Mouse (Mus musculus) stomach, embryonic 15.5 days (tissue): Measurements from ENCODE around the gene Gys1. TPM values are rescaled to one million over a fixed set of nuclear protein-coding genes. Genes with fewer than 3 reads are reported as not detected.
"Not testable (repeated sequence)": the region's sequence is repeated elsewhere in the genome, so short reads cannot be mapped to it uniquely, and the experiment has no call there.

Experiments
- ATAC-seq: fragments of 200-750 bp; cut with Nextera tagmentation; 2 replicates; pipeline ENCODE4 v1.8.0; 2017; ENCODE audit warnings: low read depth, moderate number of reproducible peaks, moderate TSS enrichment; ENCODE audit not compliant: insufficient read depth, low FRiP score
- H3K27ac ChIP-seq: fragments of 300-500 bp; sonication (generic); 2 replicates; pipeline ENCODE4 v1.5.1; 2015; ENCODE audit warnings: mild to moderate bottlenecking, inconsistent platforms
- H3K27me3 ChIP-seq: fragments of 300-500 bp; sonication (generic); replicated peaks from 2 replicates; pipeline ENCODE4 v1.6.1; 2015; ENCODE audit warnings: inconsistent platforms
- H3K36me3 ChIP-seq: fragments of 300-500 bp; sonication (generic); 2 replicates; pipeline ENCODE4 v1.6.1; 2015; ENCODE audit warnings: inconsistent platforms
- H3K4me1 ChIP-seq: fragments of 300-500 bp; sonication (generic); 2 replicates; pipeline ENCODE4 v1.6.1; 2015; ENCODE audit warnings: inconsistent platforms
- H3K4me2 ChIP-seq: fragments of 300-500 bp; sonication (generic); 2 replicates; pipeline ENCODE4 v1.6.1; 2015; ENCODE audit warnings: mild to moderate bottlenecking, inconsistent platforms
- H3K4me3 ChIP-seq: fragments of 300-500 bp; sonication (generic); replicated peaks from 2 replicates; pipeline ENCODE4 v1.5.1; 2015; ENCODE audit warnings: inconsistent platforms
- H3K9ac ChIP-seq: fragments of 300-500 bp; sonication (generic); 2 replicates; pipeline ENCODE4 v1.6.1; 2015; ENCODE audit warnings: inconsistent platforms
- H3K9me3 ChIP-seq: fragments of 300-500 bp; sonication (generic); 2 replicates; pipeline ENCODE4 v1.6.1; 2016; ENCODE audit warnings: inconsistent platforms
- WGBS: fragments of 180-500 bp; shearing (Covaris S2); methylation state at CpG from one replicate; pipeline ENCODE4 v1.1.7; 2015; 5-methylcytosine and 5-hydroxymethylcytosine counted together
- polyA plus RNA-seq: library from polyadenylated mRNA; unstranded; fragments of >200 nt; fragmentation: Nextera tagmentation; extraction: Ambion mirVana; gene quantifications from 2 replicates; pipeline ENCODE4 v1.2.1, GENCODE M21; 2015

Gene Gys1
- polyA plus RNA-seq, 1 experiment from 2014 or later, result 34.3 TPM

DNA sequence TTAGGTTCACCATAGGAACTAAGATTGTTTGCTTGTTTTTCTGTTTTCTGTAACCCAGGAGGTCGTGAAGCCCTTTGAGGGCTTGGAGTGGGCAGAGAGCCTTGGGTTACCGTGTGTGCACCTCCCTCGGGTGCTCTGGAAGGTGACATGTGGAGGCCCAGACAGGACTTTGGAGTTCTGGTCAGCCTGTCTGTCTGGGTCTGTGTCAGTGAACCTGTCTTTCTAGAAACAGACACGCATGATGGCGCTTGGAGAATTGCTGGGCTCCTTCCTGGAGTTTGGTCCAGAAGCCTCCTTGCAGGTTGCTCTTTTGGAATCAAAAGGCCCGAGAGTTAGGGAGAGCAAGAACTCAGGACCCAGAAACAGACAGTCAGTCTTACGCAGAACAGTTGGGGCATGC, 25.7 kb downstream of the Gys1 start:
- no peak for ATAC-seq
- no peak overlapping the region for H3K9ac ChIP-seq
- H3K36me3 ChIP-seq, result peaks cover 12% of the 10 kb centered on the region; the same call in 1 of the 2 replicates
- H3K27ac ChIP-seq, result peak overlapping the region; percentile 94
- H3K4me3 ChIP-seq, result peak overlapping the region; percentile 74
- peak overlapping the region; percentile 54 for H3K4me2 ChIP-seq
- 63% methylated on average over 7 of the region's 7 CpGs for WGBS
- peaks cover 41% of the 10 kb centered on the region for H3K4me1 ChIP-seq
- no peaks in the 10 kb centered on the region for H3K9me3 ChIP-seq
- H3K27me3 ChIP-seq, result no peaks in the 10 kb centered on the region

DNA sequence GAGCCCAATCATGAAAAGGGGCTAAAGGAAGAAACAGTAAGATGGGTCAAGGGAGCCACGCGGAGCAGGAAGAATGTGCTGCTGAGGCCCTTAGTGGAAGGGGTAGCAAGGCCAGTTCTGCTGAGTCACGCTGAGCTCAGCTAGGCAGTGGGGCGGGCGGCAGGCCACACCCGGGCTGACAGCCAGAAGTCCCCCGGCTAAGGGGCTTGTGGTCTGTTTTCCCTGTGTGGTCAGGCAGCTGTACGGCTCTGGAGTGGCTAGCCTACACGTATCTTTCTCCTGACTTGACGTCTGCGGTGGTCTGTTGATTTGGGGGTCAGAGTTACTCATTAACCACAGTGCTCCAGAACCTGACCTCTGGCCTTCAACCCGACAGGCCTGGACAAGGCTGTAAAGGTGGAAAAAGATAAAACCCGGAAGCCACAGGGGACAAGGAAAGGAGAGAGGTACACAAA, 26.2 kb downstream of the Gys1 start:
- Histone ChIP-seq H3K27ac (peak overlapping the region; percentile 94), H3K4me2 (peak overlapping the region; percentile 54), H3K9me3 (no peaks in the 10 kb centered on the region), H3K9ac (no peak overlapping the region), H3K4me3 (peak overlapping the region; percentile 74), H3K4me1 (peaks cover 46% of the 10 kb centered on the region), H3K36me3 (peaks cover 10% of the 10 kb centered on the region; the same call in 1 of the 2 replicates), H3K27me3 (no peaks in the 10 kb centered on the region)
- ATAC-seq, result peak; percentile 48
- WGBS, result 8% methylated on average over 13 of the region's 13 CpGs

DNA sequence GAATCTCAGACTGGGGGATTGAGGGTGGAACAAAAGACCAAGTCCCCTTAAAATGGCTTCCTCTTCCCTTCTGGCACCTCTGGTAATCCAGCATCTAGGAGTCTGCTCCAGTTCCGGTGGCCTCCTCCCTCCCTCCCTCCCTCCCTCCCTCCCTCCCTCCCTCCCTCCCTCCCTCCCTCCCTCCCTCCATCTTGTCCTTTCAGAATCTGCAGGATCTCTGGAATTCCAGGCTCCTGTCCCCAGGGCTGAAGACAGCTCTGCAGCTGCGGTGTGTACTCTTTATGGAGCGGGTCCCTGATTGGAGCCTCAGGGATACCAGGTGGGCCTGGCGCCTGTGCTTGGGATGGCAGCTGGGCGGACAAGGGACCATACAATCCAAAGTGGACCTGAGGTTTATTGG, 26.7 kb downstream of the Gys1 start:
- H3K27me3 ChIP-seq, result no peaks in the 10 kb centered on the region
- H3K27ac ChIP-seq, result peak overlapping the region; percentile 94
- no peak for ATAC-seq
- H3K4me3 ChIP-seq, result no peak overlapping the region
- 47% methylated on average over 5 of the region's 5 CpGs for WGBS
- H3K4me2 ChIP-seq, result peak overlapping the region; percentile 54
- peaks cover 10% of the 10 kb centered on the region; the same call in 1 of the 2 replicates for H3K36me3 ChIP-seq
- peaks cover 51% of the 10 kb centered on the region for H3K4me1 ChIP-seq
- no peak overlapping the region for H3K9ac ChIP-seq
- H3K9me3 ChIP-seq, result no peaks in the 10 kb centered on the region

DNA sequence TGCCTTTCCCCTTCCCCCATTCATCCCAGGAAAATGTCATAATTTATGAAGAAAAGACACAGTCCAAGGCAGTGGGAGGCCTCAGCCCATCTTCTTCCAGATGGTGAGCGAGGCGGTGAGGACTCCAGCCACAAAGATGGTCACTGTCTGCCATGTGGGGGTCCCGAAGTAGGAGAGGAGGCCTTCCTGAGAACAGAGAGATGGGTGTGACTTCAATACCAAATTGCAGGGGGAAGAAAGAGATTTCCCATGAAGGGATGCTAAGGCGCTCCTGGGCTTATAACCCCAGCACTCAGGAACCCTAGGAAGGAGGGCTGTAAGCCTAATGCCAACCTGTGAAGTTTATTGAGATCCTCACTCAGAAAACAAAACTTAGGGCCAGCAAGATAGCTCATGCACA, 27.1 kb downstream of the Gys1 start:
- Histone ChIP-seq H3K4me3 (no peak overlapping the region), H3K27me3 (no peaks in the 10 kb centered on the region), H3K4me1 (peaks cover 49% of the 10 kb centered on the region), H3K9ac (no peak overlapping the region), H3K27ac (peak overlapping the region; percentile 75; the same call in 1 of the 2 replicates), H3K4me2 (no peak overlapping the region), H3K36me3 (peaks cover 10% of the 10 kb centered on the region; the same call in 1 of the 2 replicates), H3K9me3 (no peaks in the 10 kb centered on the region)
- no peak for ATAC-seq
- 84% methylated on average over 4 of the region's 4 CpGs for WGBS

DNA sequence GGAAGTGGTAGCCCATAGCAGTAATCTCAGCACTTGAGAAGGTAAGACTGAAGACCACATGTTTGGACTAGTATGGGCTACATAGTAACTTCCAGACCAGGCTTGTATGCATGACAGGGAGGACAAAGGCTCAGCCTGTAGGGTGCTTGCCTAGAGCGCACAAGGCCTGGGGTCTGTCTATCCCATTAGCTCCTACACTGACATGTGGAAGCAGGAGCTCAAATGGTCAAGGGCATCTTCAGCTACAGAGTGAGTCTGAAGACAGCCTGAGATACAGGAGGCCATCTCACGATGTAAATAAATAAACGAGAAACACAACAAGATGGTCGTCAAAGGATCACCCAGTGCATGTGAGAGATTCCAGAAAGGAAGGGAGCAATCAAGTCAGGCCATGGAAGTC, 27.7 kb downstream of the Gys1 start:
- Histone ChIP-seq H3K4me3 (no peak overlapping the region), H3K27me3 (no peaks in the 10 kb centered on the region), H3K9ac (no peak overlapping the region), H3K36me3 (peaks cover 10% of the 10 kb centered on the region; the same call in 1 of the 2 replicates), H3K27ac (no peak overlapping the region), H3K9me3 (no peaks in the 10 kb centered on the region), H3K4me1 (peaks cover 47% of the 10 kb centered on the region), H3K4me2 (no peak overlapping the region)
- 83% methylated on average over 4 of the region's 4 CpGs for WGBS
- no peak for ATAC-seq

DNA sequence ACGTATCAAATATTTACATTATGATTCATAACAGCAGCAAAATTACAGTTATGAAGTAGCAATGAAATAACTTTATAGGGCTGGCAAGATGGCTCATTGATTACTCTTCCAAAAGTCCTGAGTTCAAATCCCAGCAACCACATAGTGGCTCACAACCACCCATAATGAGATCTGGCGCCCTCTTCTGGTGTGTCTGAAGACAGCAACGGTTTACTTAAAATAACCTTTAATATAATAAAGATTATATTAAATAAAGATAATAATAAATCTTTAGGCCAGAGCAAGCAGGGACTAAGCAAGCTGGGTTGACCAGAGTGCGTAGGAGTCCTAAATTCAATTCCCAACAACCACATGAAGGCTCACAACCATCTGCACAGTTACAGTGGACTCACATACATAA, 28.2 kb downstream of the Gys1 start:
- not testable (repeated sequence) for ATAC-seq, H3K27me3 ChIP-seq, H3K27ac ChIP-seq, H3K4me2 ChIP-seq, H3K9ac ChIP-seq, H3K9me3 ChIP-seq, H3K4me3 ChIP-seq
- 75% methylated on average over 4 of the region's 4 CpGs for WGBS
- peaks cover 10% of the 10 kb centered on the region; the same call in 1 of the 2 replicates for H3K36me3 ChIP-seq
- peaks cover 45% of the 10 kb centered on the region for H3K4me1 ChIP-seq

DNA sequence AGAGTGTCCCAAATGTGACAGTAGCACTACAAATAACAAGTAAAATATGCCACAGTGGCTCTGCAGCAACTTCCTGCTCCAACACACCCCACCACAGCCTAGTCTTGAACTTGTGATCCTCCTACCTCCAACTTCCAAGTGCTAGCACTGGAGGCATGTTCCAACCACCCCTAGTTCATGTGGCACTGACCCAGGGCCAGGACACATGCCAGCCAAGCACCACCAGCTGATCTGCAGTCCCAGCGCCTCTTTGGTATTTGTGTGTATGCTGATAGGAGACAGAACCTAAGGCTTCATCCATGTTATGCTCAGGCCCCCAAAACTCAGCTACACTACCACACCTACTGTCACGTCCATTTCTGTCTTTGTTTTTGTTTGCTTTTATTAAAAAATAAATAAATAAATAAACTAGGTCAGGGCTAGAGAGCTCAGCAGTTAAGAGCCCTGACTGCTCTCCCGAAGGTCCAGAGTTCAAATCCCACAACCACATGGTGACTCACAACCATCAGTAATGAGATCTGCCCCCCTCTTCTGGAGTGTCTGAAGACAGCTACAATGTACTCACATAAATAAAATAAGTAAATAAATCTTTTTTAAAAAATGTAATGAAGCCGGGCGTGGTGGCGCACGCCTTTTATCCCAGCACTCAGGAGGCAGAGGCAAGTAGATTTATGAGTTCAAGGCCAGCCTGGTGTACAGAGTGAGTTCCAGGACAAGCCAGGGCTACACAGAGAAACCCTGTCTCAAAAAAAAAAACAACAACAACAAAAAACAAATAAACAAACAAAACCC, 29.5 kb downstream of the Gys1 start:
- no peak overlapping the region for H3K9ac ChIP-seq
- H3K36me3 ChIP-seq, result peaks cover 6% of the 10 kb centered on the region; the same call in 1 of the 2 replicates
- H3K27me3 ChIP-seq, result no peaks in the 10 kb centered on the region
- peaks cover 38% of the 10 kb centered on the region for H3K4me1 ChIP-seq
- no peaks in the 10 kb centered on the region for H3K9me3 ChIP-seq
- no peak overlapping the region for H3K4me3 ChIP-seq
- no peak for ATAC-seq
- no peak overlapping the region for H3K4me2 ChIP-seq
- WGBS, result 90% methylated on average over 7 of the region's 7 CpGs
- H3K27ac ChIP-seq, result no peak overlapping the region

DNA sequence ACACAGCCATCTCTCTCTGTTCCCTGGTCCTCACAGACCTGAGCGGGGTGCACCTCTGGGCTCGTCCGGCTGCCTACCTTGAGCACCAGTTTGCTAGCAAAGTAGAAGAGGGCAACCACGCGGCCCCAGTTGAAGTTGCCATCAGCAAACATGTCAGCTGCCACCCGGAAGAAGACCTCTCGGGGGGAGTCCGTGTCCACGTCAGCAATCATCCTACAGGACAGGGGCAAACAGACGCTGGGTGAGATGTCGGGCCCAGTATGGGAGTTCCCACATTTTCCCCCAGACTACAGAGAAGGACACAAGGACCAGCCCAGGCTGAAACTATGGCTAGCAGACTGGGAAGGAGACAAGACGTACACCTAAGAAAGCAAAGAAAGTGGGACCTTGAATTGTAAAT, 30.5 kb downstream of the Gys1 start:
- no peaks in the 10 kb centered on the region for H3K9me3 ChIP-seq
- 91% methylated on average over 12 of the region's 12 CpGs for WGBS
- H3K27ac ChIP-seq, result no peak overlapping the region
- H3K4me3 ChIP-seq, result no peak overlapping the region
- H3K9ac ChIP-seq, result no peak overlapping the region
- no peak overlapping the region for H3K4me2 ChIP-seq
- peaks cover 6% of the 10 kb centered on the region; the same call in 1 of the 2 replicates for H3K36me3 ChIP-seq
- no peak for ATAC-seq
- H3K4me1 ChIP-seq, result peaks cover 37% of the 10 kb centered on the region
- no peaks in the 10 kb centered on the region for H3K27me3 ChIP-seq

DNA sequence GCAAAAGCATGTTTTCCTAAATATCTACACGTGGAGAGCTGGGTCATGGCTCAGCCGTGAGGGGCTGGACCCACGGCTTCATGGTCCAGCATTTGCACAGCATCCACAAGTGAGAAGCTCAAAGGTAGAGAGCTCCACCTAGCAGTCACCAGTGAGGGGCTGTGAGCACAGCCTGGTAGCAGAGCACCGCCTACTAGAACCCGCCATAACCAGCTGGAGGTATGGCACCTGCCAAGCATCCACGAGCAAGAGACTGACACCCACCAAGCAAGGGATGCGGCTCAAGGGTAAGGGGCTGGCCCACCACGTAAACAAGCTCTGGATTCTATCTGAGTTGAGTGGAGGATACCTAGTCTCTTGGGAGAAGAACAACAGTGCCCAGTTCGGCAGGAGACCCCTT, 30.9 kb downstream of the Gys1 start:
- H3K4me2 ChIP-seq, result peak overlapping the region; percentile 73
- no peaks in the 10 kb centered on the region for H3K9me3 ChIP-seq
- peak overlapping the region; percentile 69 for H3K9ac ChIP-seq
- H3K27ac ChIP-seq, result no peak overlapping the region
- peak overlapping the region; percentile 82; the same call in 1 of the 2 replicates for H3K4me3 ChIP-seq
- 73% methylated on average over 9 of the region's 9 CpGs for WGBS
- ATAC-seq, result no peak
- H3K27me3 ChIP-seq, result no peaks in the 10 kb centered on the region
- peaks cover 33% of the 10 kb centered on the region for H3K4me1 ChIP-seq
- H3K36me3 ChIP-seq, result peaks cover 6% of the 10 kb centered on the region; the same call in 1 of the 2 replicates

DNA sequence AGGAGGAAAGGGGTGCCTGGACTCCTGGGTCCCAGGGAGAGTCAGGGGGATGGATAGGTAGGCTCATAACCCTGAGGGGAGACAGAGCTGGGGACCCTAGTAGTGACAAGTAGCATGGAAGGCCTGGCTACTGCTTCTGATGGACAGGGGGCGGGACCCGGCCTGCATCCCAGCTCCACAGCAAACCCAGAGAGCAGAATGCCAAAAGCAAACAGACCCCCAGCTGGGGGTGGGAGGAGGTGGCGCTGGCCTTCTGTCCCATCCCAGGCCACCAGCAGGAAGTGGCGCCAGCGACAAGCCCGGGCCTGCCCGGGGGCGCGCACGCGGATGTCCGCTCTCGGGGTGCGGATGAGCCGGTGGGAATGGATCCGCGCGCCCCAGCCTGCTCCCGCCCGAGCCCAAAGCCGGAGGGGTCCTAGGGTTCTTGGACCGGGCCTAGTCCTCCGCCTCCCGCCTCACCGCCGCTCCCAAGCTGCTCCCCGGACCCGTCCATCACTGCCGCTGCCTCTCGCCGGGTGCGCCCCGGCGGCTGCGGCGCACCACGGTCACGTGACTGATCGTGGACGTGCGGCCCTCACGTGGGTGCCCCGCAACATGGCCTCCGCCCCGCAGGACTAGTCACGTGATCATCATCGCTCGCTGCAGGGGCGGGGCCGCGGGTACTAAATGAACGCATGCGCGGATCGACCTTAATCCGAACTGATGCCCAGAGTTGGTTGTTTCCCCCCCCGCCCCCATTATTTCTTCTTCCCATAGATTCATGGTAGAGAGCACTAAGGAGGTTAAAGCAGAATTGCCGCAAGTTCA, 31.8 kb downstream of the Gys1 start, which contains the start of gene Bax:
Gene Bax (minus strand): TSS at position 616 of the 807 bp plus-strand sequence.
- peaks cover 6% of the 10 kb centered on the region; the same call in 1 of the 2 replicates for H3K36me3 ChIP-seq
- H3K27me3 ChIP-seq, result no peaks in the 10 kb centered on the region
- peak within 1 kb of the TSS; percentile 45 for H3K27ac ChIP-seq
- H3K9ac ChIP-seq, result peak within 1 kb of the TSS; percentile 69
- peak; percentile 73 for ATAC-seq
- no peaks in the 10 kb centered on the region for H3K9me3 ChIP-seq
- peaks cover 26% of the 10 kb centered on the region for H3K4me1 ChIP-seq
- H3K4me3 ChIP-seq, result peak within 1 kb of the TSS; percentile 82
- WGBS, result under 1% methylated on average over 58 of the region's 58 CpGs
- peak within 1 kb of the TSS; percentile 73 for H3K4me2 ChIP-seq

DNA sequence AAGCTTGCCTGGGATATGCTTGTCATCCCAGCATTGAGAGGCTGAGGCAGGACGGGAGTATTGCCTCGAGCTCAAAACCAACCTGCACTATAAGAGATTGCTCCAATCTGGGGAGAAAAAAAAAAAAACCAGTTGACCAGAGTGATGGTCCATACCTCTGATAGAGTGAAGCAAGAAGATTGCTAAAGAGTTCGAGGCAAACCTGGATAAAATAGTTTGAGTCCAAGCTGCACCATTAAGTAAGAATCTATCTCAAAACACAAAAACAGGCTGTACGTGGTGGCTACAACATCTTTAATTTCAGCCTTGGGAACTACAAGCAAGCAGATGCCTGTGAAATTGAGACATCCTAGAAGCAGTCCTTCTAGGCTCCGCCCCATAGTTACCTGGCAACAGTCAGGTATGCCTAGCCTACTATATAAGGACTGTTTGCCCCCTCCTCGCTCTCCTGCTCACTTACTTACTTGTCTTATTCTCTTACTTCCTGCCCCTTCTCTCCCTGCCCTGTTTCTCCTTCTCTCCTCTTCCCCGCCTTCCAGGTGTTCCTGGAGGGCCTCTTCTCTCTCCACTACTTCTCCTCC, 32.5 kb downstream of the Gys1 start:
- peaks cover 20% of the 10 kb centered on the region for H3K4me1 ChIP-seq
- H3K9me3 ChIP-seq, result no peaks in the 10 kb centered on the region
- peak overlapping the region; percentile 73 for H3K4me2 ChIP-seq
- peak overlapping the region; percentile 82 for H3K4me3 ChIP-seq
- H3K9ac ChIP-seq, result no peak overlapping the region
- H3K27ac ChIP-seq, result 0 out of 2 replicates have a peak overlapping the region, but pooled peaks have one; percentile 14
- H3K27me3 ChIP-seq, result no peaks in the 10 kb centered on the region
- H3K36me3 ChIP-seq, result peaks cover 6% of the 10 kb centered on the region; the same call in 1 of the 2 replicates
- 0 out of 2 replicates have a peak, but pooled peaks have one; percentile 2 for ATAC-seq
- WGBS, result 35% methylated on average over 7 of the region's 7 CpGs
